Mouse (Mus musculus) liver, embryonic 16.5 days (tissue): ENCODE measurements around the gene Atp6v0a1. TPM values are rescaled to one million over a fixed set of nuclear protein-coding genes. Genes with fewer than 3 reads are reported as not detected.
"Not testable (repeated sequence)": the region's sequence is repeated elsewhere in the genome, so short reads cannot be mapped to it uniquely, and the experiment has no call there.

Source experiments
- ATAC-seq: fragments of 200-750 bp; cut with Nextera tagmentation; 2 replicates; pipeline ENCODE4 v1.8.0; 2017; ENCODE audit warnings: low read depth, mild to moderate bottlenecking, moderate number of reproducible peaks, moderate library complexity
- H3K27ac ChIP-seq: fragments of 300-500 bp; sonication (generic); 2 replicates; pipeline ENCODE4 v1.5.1; 2014; ENCODE audit warnings: mild to moderate bottlenecking, low read length
- H3K27me3 ChIP-seq: fragments of 300-500 bp; sonication (generic); 2 replicates; pipeline ENCODE4 v1.6.1; 2014; ENCODE audit warnings: low read depth, low read length, mixed read lengths; ENCODE audit not compliant: control insufficient read depth, insufficient read depth
- H3K36me3 ChIP-seq: fragments of 300-500 bp; sonication (generic); 2 replicates; pipeline ENCODE4 v1.6.1; 2014; ENCODE audit warnings: mild to moderate bottlenecking; ENCODE audit not compliant: control insufficient read depth, insufficient read depth
- H3K4me1 ChIP-seq: fragments of 300-500 bp; sonication (generic); 2 replicates; pipeline ENCODE4 v1.6.1; 2014; ENCODE audit warnings: low read depth, low read length, mixed read lengths; ENCODE audit not compliant: control insufficient read depth
- H3K4me2 ChIP-seq: fragments of 300-500 bp; sonication (generic); 2 replicates; pipeline ENCODE4 v1.6.1; 2014; ENCODE audit warnings: low read depth, low read length, mixed read lengths
- H3K4me3 ChIP-seq: fragments of 300-500 bp; sonication (generic); 2 replicates; pipeline ENCODE4 v1.5.1; 2014; ENCODE audit warnings: low read depth, mild to moderate bottlenecking, low read length
- H3K9ac ChIP-seq: fragments of 300-500 bp; sonication (generic); 2 replicates; pipeline ENCODE4 v1.6.1; 2014; ENCODE audit warnings: low read depth, low read length
- H3K9me3 ChIP-seq: fragments of 300-500 bp; sonication (generic); replicated peaks from 2 replicates; pipeline ENCODE4 v1.6.1; 2016; ENCODE audit warnings: low read length; ENCODE audit not compliant: control insufficient read depth
- WGBS: fragments of 180-500 bp; shearing (Covaris S2); extraction: QIAGEN DNeasy Blood & Tissue Kit; methylation state at CpG from one replicate; pipeline ENCODE4 v1.1.7; 2014; ENCODE audit not compliant: insufficient replicate concordance; 5-methylcytosine and 5-hydroxymethylcytosine counted together
- polyA plus RNA-seq: library from polyadenylated mRNA; unstranded; fragments of >200 nt; fragmentation: Nextera tagmentation; extraction: Ambion mirVana; gene quantifications from 2 replicates; pipeline ENCODE4 v1.2.1, GENCODE M21; 2015

Gene Atp6v0a1
- polyA plus RNA-seq, 1 experiment from 2014 or later: 47.5 TPM

DNA sequence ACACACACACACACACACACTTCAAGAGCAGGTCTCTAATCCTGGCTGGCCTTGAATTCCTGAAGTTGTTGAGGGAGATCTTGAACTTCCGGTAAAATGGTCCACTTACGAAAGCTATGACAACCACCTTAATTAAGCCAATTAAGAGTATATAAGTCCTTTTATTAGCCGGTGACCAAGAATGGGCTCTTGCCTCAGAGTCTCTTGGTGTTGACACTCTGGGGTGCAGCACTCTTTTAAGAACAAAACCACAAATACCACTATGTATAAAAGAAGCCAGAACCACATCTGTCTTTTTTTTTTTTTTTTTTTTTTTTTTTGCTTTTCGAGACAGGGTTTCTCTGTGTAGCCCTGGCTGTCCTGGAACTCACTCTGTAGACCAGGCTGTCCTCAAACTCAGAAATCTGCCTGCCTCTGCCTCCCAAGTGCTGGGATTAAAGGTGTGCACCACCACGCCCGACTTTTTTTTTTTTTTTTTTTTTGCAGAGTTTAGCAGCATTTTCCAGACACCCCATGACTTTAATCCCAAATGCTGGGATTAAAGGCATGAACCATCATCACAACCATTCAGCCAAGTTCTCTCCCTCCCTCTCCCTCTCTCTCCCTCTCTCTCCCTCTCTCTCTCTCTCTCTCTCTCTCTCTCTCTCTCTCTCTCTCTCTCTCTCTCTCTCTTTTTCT is 7.2 kb upstream of the Atp6v0a1 start:
- H3K4me1 ChIP-seq, H3K9me3 ChIP-seq, H3K36me3 ChIP-seq, H3K27ac ChIP-seq, H3K27me3 ChIP-seq, H3K4me2 ChIP-seq, ATAC-seq, H3K4me3 ChIP-seq, H3K9ac ChIP-seq: not testable (repeated sequence)
- 47% methylated on average over 6 of the region's 6 CpGs for WGBS

DNA sequence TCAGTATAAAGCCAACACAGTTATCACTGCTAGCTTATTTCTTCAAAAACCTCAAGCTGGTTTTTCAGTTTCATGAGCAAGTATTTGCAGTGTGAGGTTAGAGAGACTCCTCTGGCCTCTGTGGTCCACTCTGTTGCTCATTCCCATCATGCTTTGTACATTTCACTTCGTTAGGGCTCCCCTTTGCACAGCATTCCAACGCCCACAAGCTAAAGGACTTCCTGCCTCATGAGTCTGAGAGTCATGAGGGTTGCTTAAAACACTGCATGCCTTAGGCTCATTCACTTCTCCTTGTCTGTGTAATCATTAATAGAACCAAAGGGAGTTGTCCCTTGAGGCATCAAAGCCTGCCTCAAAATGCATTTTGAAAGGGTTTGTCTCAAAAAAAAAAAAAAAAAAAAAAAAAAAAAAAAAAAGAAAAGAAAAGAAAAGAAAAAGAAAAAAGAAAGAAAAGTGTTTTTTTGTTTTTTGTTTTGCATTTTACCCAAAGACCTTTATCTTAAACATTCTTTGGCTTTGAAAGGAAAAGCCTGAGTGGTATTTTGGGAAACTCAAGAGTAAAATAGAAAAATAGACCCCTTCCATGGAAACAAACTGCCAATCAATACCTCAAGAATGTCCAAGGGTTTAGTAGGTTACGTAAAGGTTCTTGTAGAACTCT is 6.1 kb upstream of the Atp6v0a1 start:
- ATAC-seq: peak; percentile 47; the same call in 1 of the 2 replicates
- no peak overlapping the region for H3K4me2 ChIP-seq
- H3K36me3 ChIP-seq: no peaks in the 10 kb centered on the region
- peaks cover 2% of the 10 kb centered on the region; the same call in 1 of the 2 replicates for H3K27me3 ChIP-seq
- 26% methylated on average over 3 of the region's 3 CpGs for WGBS
- peaks cover 5% of the 10 kb centered on the region for H3K4me1 ChIP-seq
- no peaks in the 10 kb centered on the region for H3K9me3 ChIP-seq
- H3K4me3 ChIP-seq: no peak overlapping the region
- no peak overlapping the region for H3K9ac ChIP-seq
- H3K27ac ChIP-seq: no peak overlapping the region

DNA sequence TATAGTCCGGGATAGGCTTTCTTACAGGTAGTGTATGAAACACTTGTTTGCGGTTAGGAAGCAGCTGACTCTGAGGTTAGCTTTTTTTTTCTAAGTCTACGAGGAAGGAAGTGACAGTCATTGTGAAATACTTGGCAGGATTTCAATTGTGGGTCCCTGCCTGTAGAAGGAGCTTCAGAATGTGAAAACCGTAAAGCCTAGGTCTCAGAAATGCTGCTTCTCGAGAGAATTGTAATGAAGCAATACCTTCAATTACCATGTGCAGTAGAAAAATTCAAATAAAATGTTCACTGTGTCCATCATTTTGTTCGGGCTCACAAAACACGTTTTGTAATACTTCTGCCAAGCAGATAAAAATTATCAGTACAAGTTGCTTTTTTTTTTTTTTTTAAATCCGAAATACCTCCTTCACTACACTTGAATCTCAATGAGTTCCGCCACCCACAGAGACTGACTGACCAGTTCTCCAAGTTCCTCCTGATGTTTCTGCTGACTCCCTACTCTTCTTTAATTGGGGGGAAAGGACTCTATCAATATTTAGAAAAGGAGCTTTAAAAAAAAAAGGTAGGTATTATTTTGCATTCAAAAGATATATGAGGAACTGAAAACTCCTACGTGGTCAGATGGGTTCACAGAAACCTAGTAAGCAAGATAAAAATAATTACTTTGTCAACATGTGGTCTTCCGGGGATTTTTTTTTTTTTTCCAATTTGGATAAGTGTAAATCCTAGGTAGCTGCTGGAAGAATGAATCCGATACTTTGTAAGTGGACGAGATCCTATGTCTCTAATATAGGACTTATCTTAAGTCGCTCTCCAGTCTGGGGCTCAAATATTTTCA is 826 bp upstream of the Atp6v0a1 start:
- 16% methylated on average over 14 of the region's 14 CpGs for WGBS
- Histone ChIP-seq H3K27me3 (no peaks in the 10 kb centered on the region), H3K9ac (peak overlapping the region; percentile 62), H3K36me3 (peaks cover 12% of the 10 kb centered on the region), H3K4me1 (peaks cover 24% of the 10 kb centered on the region), H3K4me2 (peak overlapping the region; percentile 94), H3K9me3 (no peaks in the 10 kb centered on the region), H3K27ac (peak overlapping the region; percentile 86), H3K4me3 (peak overlapping the region; percentile 94)
- no peak for ATAC-seq

DNA sequence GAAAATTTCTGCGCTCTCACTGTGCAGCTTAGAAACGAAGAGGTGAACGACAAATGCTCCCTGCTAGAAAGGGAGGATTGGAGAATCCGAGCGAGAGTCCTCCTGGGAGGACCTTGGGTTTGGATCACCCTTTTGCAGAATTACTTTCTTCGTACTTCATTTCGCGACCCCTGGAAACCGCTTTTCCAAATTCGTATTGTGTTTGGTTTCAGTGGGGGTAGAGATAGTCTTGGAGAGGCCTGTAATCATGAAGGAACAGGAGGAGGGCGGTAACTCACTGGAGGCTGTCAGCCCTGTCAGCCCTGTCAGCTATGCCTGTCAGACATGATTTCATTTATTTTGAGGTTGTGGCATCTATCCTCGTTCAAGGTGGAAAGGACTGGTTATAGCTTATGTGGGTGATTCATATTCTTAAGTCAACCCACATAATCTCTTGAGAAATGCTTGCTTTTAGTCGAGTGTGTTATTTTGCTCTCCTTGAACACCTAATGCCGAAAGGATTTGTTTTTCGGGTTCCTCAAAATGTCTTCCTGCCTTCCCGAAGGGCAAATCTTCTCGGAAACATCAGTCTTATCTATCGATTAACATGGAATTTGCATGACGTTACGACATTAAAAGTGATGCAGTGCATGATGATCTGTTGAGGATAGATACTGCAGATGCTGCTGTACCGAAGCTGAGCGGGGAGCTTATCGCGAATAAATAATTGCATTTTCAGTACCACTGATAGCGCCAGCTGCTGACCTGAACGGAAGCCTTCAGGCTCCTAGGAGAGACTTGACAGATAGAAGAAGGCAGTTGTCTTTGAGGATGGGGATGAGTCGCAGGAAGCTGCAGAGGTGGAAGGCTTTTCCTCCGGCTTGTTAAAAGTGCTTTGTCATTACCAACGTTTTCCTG is 884 bp downstream of the Atp6v0a1 start:
- Histone ChIP-seq H3K27ac (peak overlapping the region; percentile 100), H3K27me3 (no peaks in the 10 kb centered on the region), H3K4me2 (peak overlapping the region; percentile 94), H3K9ac (peak overlapping the region; percentile 96), H3K4me1 (peaks cover 24% of the 10 kb centered on the region), H3K9me3 (no peaks in the 10 kb centered on the region), H3K36me3 (peaks cover 24% of the 10 kb centered on the region), H3K4me3 (peak overlapping the region; percentile 94)
- peak; percentile 82 for ATAC-seq
- WGBS: 2% methylated on average over 29 of the region's 29 CpGs

DNA sequence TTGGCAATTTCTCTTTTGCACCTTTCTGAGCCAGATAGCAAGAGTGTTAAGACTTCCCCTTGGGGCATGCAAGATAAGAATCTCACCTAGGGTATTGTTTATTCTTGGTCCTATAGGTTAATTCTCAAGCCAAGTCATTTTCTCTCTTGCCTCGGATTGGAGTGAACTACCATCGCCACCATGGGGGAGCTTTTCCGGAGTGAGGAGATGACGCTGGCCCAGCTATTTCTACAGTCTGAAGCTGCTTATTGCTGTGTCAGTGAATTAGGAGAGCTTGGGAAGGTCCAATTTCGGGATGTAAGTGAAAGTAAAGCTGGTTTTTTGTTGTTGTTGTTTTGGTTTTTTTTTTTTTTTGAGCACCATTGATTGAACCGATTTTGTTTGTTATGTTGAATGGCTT is 2.4 kb downstream of the Atp6v0a1 start:
- no peaks in the 10 kb centered on the region for H3K27me3 ChIP-seq
- H3K36me3 ChIP-seq: peaks cover 26% of the 10 kb centered on the region
- H3K4me2 ChIP-seq: peak overlapping the region; percentile 94
- 75% methylated on average over 6 of the region's 6 CpGs for WGBS
- no peak for ATAC-seq
- no peaks in the 10 kb centered on the region for H3K9me3 ChIP-seq
- 0 out of 2 replicates have a peak overlapping the region, but pooled peaks have one; percentile 100 for H3K27ac ChIP-seq
- peaks cover 24% of the 10 kb centered on the region for H3K4me1 ChIP-seq
- H3K9ac ChIP-seq: 0 out of 2 replicates have a peak overlapping the region, but pooled peaks have one; percentile 96
- H3K4me3 ChIP-seq: peak overlapping the region; percentile 94

DNA sequence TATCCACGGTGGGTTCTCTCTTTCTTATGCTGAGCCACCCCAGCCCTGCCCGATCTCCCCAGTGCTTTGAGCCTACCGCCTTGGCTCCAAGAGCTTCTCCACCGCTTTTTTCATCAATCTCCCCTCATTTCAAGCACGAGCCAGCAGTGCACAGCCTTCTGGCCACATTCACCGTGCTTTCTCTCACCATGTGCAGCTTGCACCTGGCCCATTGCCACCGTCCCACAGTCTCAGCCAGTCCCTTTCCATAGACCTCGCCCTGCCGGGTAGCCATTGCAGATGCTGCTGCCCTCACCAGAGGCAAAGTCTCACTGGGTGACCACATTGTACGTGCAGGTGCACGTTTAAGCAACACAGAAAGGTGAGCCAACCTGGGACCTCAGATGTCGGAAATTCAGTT is 14.1 kb downstream of the Atp6v0a1 start:
- H3K4me1 ChIP-seq: no peaks in the 10 kb centered on the region
- no peak overlapping the region for H3K27ac ChIP-seq
- peaks cover 67% of the 10 kb centered on the region for H3K36me3 ChIP-seq
- no peak for ATAC-seq
- H3K4me2 ChIP-seq: no peak overlapping the region
- no peaks in the 10 kb centered on the region for H3K27me3 ChIP-seq
- H3K9me3 ChIP-seq: no peaks in the 10 kb centered on the region
- no peak overlapping the region for H3K4me3 ChIP-seq
- no peak overlapping the region for H3K9ac ChIP-seq
- 87% methylated on average over 12 of the region's 12 CpGs for WGBS

DNA sequence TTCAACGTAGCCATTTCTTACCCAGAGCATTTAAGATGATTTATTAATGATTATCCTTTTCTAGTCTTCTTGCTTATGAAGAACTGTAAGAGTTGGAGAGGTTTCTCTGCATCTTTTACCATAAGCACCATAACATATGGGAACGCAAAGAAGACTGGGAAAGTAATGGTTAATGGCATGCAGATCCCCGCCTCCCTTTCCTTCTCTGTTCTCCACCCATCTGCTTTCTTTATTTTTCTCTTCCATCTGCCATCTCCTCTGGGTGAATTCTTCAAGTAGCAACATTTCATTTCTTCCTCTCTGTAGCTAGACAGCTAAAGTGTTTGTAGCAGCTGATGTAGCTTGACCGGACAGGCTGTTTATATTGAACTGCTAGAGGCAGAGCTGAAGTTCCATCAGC is 14.7 kb downstream of the Atp6v0a1 start:
- no peak overlapping the region for H3K4me3 ChIP-seq
- no peak for ATAC-seq
- peaks cover 67% of the 10 kb centered on the region for H3K36me3 ChIP-seq
- no peak overlapping the region for H3K4me2 ChIP-seq
- H3K4me1 ChIP-seq: no peaks in the 10 kb centered on the region
- H3K27ac ChIP-seq: no peak overlapping the region
- H3K9ac ChIP-seq: no peak overlapping the region
- no peaks in the 10 kb centered on the region for H3K27me3 ChIP-seq
- no peaks in the 10 kb centered on the region for H3K9me3 ChIP-seq
- WGBS: 93% methylated on average over 4 of the region's 4 CpGs

DNA sequence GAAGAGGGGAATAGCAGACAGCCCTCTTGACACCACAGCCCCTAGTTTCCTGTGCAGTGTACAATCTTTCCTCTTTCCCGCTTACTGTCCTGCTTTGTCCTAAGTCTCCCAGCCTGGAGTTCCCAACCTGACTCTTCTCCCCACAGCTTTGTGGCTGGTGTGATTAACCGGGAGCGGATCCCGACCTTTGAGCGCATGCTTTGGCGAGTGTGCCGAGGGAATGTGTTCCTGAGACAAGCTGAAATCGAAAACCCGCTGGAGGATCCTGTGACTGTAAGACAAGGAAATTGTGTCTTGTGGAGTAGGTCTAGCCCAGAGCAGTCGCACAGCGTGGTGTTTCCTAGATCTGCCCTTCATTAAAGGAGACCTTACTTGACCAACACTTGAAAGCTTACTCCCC is 17.9 kb downstream of the Atp6v0a1 start:
- 92% methylated on average over 11 of the region's 11 CpGs for WGBS
- Histone ChIP-seq H3K9ac (no peak overlapping the region), H3K9me3 (no peaks in the 10 kb centered on the region), H3K4me1 (no peaks in the 10 kb centered on the region), H3K4me3 (no peak overlapping the region), H3K4me2 (no peak overlapping the region), H3K27me3 (no peaks in the 10 kb centered on the region), H3K36me3 (peaks cover 57% of the 10 kb centered on the region), H3K27ac (no peak overlapping the region)
- no peak for ATAC-seq
